Mouse (Mus musculus) MEL (cell line): ENCODE measurements around the gene Tbc1d10c.

Experiments
- CHD1 ChIP-seq: IDR thresholded peaks from 2 replicates; pipeline ENCODE4 v1.6.1; 2012; ENCODE audit warnings: low read depth, mild to moderate bottlenecking, inconsistent platforms, low read length, improper control_type of control experiment
- EP300 ChIP-seq, 2 experiments: IDR thresholded peaks; 2 replicates each; pipeline ENCODE4 v1.6.1; 2011; ENCODE audit warnings: improper control_type of control experiment in 2 of 2, low read length in 2 of 2, low read depth in 1 of 2, mild to moderate bottlenecking in 1 of 2

DNA sequence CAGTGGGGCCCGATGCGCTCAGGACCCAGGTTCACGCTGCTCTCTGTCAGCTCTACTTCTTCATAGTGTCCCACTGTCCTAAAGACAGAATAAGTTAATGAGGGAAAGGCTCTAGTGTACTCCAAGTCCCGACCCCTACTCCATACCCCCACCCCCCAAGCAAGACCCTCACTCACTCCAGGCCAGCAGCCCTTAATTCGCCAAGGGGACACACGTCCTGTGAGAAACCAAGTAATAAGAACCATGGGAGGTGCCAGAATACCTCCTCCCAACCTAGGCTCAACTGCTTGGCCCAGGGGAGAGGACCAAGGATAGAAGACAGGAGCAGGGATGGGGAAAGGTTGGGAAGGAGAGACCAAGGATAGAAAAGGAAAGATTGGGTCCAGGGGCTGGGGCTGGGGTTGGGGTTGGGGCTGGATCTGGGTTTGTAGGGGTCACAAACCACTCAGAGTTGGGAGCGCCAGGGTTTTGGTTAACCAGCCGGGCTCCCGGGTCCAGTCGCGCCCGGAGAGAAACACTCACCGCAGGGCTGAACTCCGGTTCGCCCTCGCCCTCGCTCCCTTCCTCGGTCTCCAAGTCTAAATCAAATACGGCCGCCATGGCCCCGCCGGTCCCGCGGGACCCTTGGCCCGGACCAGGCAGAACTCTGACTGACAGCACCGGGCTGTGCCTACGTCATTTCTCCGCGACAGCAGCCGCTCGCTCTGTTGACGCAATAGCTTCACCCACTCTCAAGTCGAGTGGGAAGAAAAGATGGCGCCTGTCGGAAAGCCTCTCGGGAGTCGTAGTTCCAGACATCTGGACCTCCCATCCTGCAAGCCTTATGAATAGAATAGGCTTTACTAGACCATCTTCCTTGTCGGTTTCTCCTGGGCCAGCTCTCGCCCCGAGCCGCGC is 28.2 kb downstream of the Tbc1d10c start, which contains the start of gene Rps6kb2:
- TF ChIP-seq EP300 (IDR thresholded peaks at IDR 0.05; ENCODE audit: low read depth in 1 of 2, low read length in 2 of 2) (no peak), CHD1 (no peak)
